Mouse (Mus musculus): ENCODE measurements around the gene AI464131. TPM values are rescaled to one million over a fixed set of nuclear protein-coding genes. Genes with fewer than 3 reads are reported as not detected.

The AI464131 gene
- total and polyA plus RNA-seq, 3 experiments = 1.2 to 2.2 TPM; not detected in 1

- no peaks in the 10 kb centered on the region for H3K79me2 ChIP-seq (ENCODE audit: control insufficient read depth, insufficient read depth, low read length, poor library complexity)
- TF ChIP-seq BHLHE40 (IDR thresholded peaks at IDR 0.05; ENCODE audit: borderline replicate concordance, low read depth, low read length) (no peak), CHD1 (IDR thresholded peaks at IDR 0.05; ENCODE audit: low read depth, low read length) (no peak), POLR2A (IDR thresholded peaks at IDR 0.05; ENCODE audit: control insufficient read depth in 1 of 2, insufficient read depth in 1 of 2, low read depth in 1 of 2, low read length in 2 of 2, poor library complexity in 1 of 2) (no peak), TAL1 (IDR thresholded peaks at IDR 0.05; ENCODE audit: low read length) (no peak), CTCF (IDR thresholded peaks at IDR 0.05 in 2 of 3, conservative IDR thresholded peaks at IDR 0.05 in 1 of 3; ENCODE audit: control insufficient read depth in 1 of 3, insufficient read depth in 1 of 3, low read depth in 2 of 3, low read length in 3 of 3, poor library complexity in 1 of 3, severe bottlenecking in 1 of 3) (no peak), NELFE (IDR thresholded peaks at IDR 0.05; ENCODE audit: low read depth, low read length) (no peak), ZC3H11A (IDR thresholded peaks at IDR 0.05; ENCODE audit: low read depth, low read length) (no peak), MAX (IDR thresholded peaks at IDR 0.05; ENCODE audit: low read length) (no peak), POLR2AphosphoS2 (IDR thresholded peaks at IDR 0.05; ENCODE audit: low read length) (no peak), USF1 (IDR thresholded peaks at IDR 0.05; ENCODE audit: low read depth, low read length) (no peak)
- no peaks in the 10 kb centered on the region for H3K4me1 ChIP-seq (ENCODE audit: control insufficient read depth in 1 of 2, insufficient read depth in 2 of 2, low read length in 2 of 2)
- H3K27ac ChIP-seq (ENCODE audit: control insufficient read depth, low read depth, low read length) = no peak overlapping the region
- H3K9me3 ChIP-seq (replicated peaks; ENCODE audit: insufficient read depth, low read length) = no peaks in the 10 kb centered on the region
- no peaks in the 10 kb centered on the region for H3K36me3 ChIP-seq (ENCODE audit: control insufficient read depth in 1 of 2, insufficient read depth in 2 of 2, low read length in 2 of 2)
- no peak for DNase-seq (ENCODE audit: low read depth, low spot score)
- H3K27me3 ChIP-seq (ENCODE audit: control insufficient read depth in 1 of 2, insufficient read depth in 2 of 2, low read length in 2 of 2) = no peaks in the 10 kb centered on the region
- no peak overlapping the region for H3K9ac ChIP-seq (ENCODE audit: control insufficient read depth, low read depth, low read length, poor library complexity, severe bottlenecking)
- H3K4me3 ChIP-seq (ENCODE audit: control insufficient read depth in 1 of 2, insufficient read depth in 1 of 2, low read depth in 2 of 2, low read length in 2 of 2) = no peak overlapping the region
These were observed 31.5 kb downstream of the AI464131 start for GRCm38 (mm10) chr4:41471384-41471689.

DNA sequence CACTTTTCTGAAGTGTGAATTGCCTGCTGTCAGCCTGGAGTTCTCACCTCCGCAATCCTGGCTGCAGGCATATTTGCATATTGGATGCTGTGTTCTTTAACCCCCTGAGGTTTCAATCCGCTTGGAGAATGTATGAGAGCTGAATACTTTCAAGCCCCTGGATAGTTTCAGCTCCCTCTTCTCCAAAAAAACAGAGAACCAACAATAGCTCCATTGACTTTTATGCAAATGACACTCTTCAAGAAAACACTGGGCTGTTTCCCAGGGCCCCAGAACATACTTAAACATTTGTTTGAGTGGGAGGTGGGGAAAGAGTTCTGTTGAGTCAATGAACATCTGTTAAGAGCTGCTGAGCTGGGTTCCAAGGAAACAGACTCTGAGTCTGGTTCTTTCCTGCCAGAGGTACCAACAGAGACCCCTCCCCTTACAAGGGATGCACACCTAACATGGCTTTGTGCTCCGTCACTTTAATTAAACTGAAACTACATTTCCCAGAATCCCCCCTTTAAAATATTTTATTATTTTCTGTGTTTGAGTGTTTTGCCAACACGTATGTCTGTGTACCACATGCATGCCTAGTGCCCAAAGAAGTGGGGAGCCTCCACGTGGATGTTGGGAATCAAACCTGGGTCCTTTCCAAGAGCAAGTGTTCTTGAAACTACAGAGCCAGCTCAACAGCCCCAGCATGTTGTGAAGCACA, 32.0 kb downstream of the AI464131 start:
- 0 out of 2 replicates have a peak, but pooled peaks have one; percentile 20 for TF ChIP-seq HCFC1 (IDR thresholded peaks at IDR 0.05; ENCODE audit: low read depth, low read length)
- no peak for TF ChIP-seq MYC (IDR thresholded peaks at IDR 0.05; ENCODE audit: low read depth, low read length)
- no peak for TF ChIP-seq POLR2AphosphoS5 (IDR thresholded peaks at IDR 0.05; ENCODE audit: borderline replicate concordance, low read depth, low read length)
- Histone ChIP-seq H3K4me1 (ENCODE audit: control insufficient read depth in 1 of 2, insufficient read depth in 2 of 2, low read length in 2 of 2) (peaks cover 0 to 1% of the 10 kb centered on the region in 2 experiments; a peak in 1 of 4 replicates), H3K27ac (ENCODE audit: control insufficient read depth, low read depth, low read length) (no peak overlapping the region), H3K9ac (ENCODE audit: control insufficient read depth, low read depth, low read length, poor library complexity, severe bottlenecking) (no peak overlapping the region), H3K4me3 (ENCODE audit: control insufficient read depth in 1 of 2, insufficient read depth in 1 of 2, low read depth in 2 of 2, low read length in 2 of 2) (no peak overlapping the region), H3K36me3 (ENCODE audit: control insufficient read depth in 1 of 2, insufficient read depth in 2 of 2, low read length in 2 of 2) (no peaks in the 10 kb centered on the region), H3K9me3 (replicated peaks; ENCODE audit: insufficient read depth, low read length) (no peaks in the 10 kb centered on the region), H3K79me2 (ENCODE audit: control insufficient read depth, insufficient read depth, low read length, poor library complexity) (no peaks in the 10 kb centered on the region), H3K27me3 (ENCODE audit: control insufficient read depth in 1 of 2, insufficient read depth in 2 of 2, low read length in 2 of 2) (no peaks in the 10 kb centered on the region)
- no peak for DNase-seq (ENCODE audit: low read depth, low spot score)

DNA sequence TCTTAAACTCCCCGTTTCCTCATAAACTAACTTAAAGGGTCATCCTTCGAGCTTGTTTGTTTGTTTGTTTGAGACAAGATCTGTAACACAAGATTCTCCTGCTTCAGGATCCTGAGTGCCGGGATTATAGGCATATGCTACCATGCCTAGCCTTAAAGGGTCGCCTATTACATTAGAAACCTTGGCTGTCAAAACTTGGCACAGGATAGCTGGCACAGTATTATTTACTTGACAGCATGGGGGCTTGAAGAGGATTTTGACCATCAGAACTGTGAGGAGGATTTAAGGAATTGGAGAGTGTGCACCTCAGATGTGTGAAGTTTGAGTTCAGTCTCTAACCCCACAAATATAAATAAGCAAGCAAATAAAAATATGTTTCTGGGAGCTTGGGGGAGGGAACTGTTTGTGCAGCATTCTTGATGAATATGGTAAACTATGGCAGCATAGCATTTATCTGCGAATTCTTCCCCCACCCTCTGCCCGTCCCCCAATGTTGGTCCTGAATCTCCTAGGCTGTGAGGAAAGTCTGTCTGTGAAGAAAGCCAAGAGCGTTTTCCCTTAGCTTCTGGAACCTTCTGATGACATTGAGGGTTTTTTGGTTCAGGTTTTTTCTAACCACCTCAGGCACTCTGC, 32.7 kb downstream of the AI464131 start:
- DNase-seq (ENCODE audit: low read depth, low spot score) = no peak
- Histone ChIP-seq H3K79me2 (ENCODE audit: control insufficient read depth, insufficient read depth, low read length, poor library complexity) (no peaks in the 10 kb centered on the region; the same call in 1 of the 2 replicates), H3K9me3 (replicated peaks; ENCODE audit: insufficient read depth, low read length) (no peaks in the 10 kb centered on the region), H3K36me3 (ENCODE audit: control insufficient read depth in 1 of 2, insufficient read depth in 2 of 2, low read length in 2 of 2) (peaks cover 0 to 2% of the 10 kb centered on the region in 2 experiments; a peak in 1 of 4 replicates), H3K27me3 (ENCODE audit: control insufficient read depth in 1 of 2, insufficient read depth in 2 of 2, low read length in 2 of 2) (no peaks in the 10 kb centered on the region), H3K9ac (ENCODE audit: control insufficient read depth, low read depth, low read length, poor library complexity, severe bottlenecking) (no peak overlapping the region), H3K27ac (ENCODE audit: control insufficient read depth, low read depth, low read length) (no peak overlapping the region), H3K4me3 (ENCODE audit: control insufficient read depth in 1 of 2, insufficient read depth in 1 of 2, low read depth in 2 of 2, low read length in 2 of 2) (no peak overlapping the region), H3K4me1 (ENCODE audit: control insufficient read depth in 1 of 2, insufficient read depth in 2 of 2, low read length in 2 of 2) (peaks cover 0 to 3% of the 10 kb centered on the region in 2 experiments; a peak in 1 of 4 replicates)
- TF ChIP-seq POLR2AphosphoS5 (IDR thresholded peaks at IDR 0.05; ENCODE audit: borderline replicate concordance, low read depth, low read length) (no peak), GABPA (IDR thresholded peaks at IDR 0.05; ENCODE audit: low read depth, low read length) (no peak), MYC (IDR thresholded peaks at IDR 0.05; ENCODE audit: low read depth, low read length) (no peak), MEF2A (IDR thresholded peaks at IDR 0.05; ENCODE audit: extremely low read depth, insufficient replicate concordance, low read depth, low read length, poor library complexity, severe bottlenecking) (no peak), ZNF384 (IDR thresholded peaks at IDR 0.05; ENCODE audit: low read depth, low read length) (no peak), ELF1 (IDR thresholded peaks at IDR 0.05; ENCODE audit: low read depth, low read length) (no peak), TAL1 (IDR thresholded peaks at IDR 0.05; ENCODE audit: low read length) (no peak), RAD21 (IDR thresholded peaks at IDR 0.05; ENCODE audit: low read depth, low read length) (no peak), POLR2AphosphoS2 (IDR thresholded peaks at IDR 0.05; ENCODE audit: low read length) (no peak), SIN3A (IDR thresholded peaks at IDR 0.05; ENCODE audit: low read length) (no peak), GATA1 (IDR thresholded peaks at IDR 0.05; ENCODE audit: low read depth, low read length) (no peak), NRF1 (IDR thresholded peaks at IDR 0.05; ENCODE audit: insufficient read depth, low read depth, low read length, poor library complexity, severe bottlenecking) (no peak), HCFC1 (IDR thresholded peaks at IDR 0.05; ENCODE audit: low read depth, low read length) (no peak)
